Mouse (Mus musculus) CH12.LX (cell line): ENCODE data around the gene Samd10.

Experiments used
- CTCF ChIP-seq, 2 experiments: IDR thresholded peaks in 1 of 2; conservative IDR thresholded peaks in 1 of 2; 2 replicates each; pipeline ENCODE4 v1.5.1; 2011 to 2012; ENCODE audit warnings: low read depth in 2 of 2, low read length in 2 of 2, improper control_type of control experiment in 1 of 2, inconsistent platforms in 1 of 2, mild to moderate bottlenecking in 1 of 2, moderate library complexity in 1 of 2
- ELF1 ChIP-seq: IDR thresholded peaks from 2 replicates; pipeline ENCODE4 v1.6.1; 2014; ENCODE audit warnings: low read depth, mild to moderate bottlenecking, inconsistent platforms, low read length, improper control_type of control experiment
- MXI1 ChIP-seq: IDR thresholded peaks from 2 replicates; pipeline ENCODE4 v1.6.1; 2011; ENCODE audit warnings: mild to moderate bottlenecking, low read depth, low read length, improper control_type of control experiment
- NELFE ChIP-seq: IDR thresholded peaks from 2 replicates; pipeline ENCODE4 v1.6.1; 2011; ENCODE audit warnings: low read depth, low read length, improper control_type of control experiment
- POLR2A ChIP-seq: IDR thresholded peaks from 2 replicates; pipeline ENCODE4 v1.6.1; 2011; ENCODE audit warnings: low read depth, mild to moderate bottlenecking, improper control_type of control experiment, low read length
- SIN3A ChIP-seq: IDR thresholded peaks from 2 replicates; pipeline ENCODE4 v1.6.1; 2012; ENCODE audit warnings: low read length, improper control_type of control experiment, inconsistent platforms
- USF1 ChIP-seq: IDR thresholded peaks from 2 replicates; pipeline ENCODE4 v1.6.1; 2014; ENCODE audit warnings: low read depth, mild to moderate bottlenecking, inconsistent platforms, low read length, improper control_type of control experiment

DNA sequence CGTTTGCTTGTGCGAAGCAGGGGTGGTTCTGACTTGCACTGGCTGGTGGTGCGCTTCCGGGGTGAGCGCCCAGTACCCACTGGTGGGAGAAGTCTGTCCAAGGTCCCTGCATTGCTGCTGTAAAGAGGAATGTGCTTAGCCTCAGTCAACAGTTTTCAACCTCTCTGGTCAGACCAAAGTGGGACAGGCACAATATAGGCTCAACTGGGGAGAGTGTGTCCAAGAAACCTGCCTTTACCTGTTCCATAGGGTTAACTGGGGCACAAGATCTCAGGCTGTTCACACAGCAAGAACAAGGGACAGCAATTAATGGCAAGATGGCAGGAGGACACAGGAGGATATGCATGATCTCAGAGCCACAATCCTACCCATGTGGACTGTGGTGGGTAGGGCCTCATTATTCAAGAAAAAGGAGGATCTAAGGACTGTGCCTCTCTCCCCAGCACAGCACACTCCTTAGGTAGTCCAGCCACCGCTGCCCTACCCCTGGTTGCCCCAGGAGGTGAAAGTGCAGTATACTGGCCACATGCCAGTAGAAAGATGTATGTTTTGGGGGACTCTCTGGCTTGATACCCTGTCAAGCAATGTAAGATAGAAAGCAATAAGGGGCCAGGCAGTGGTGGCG lies 24.0 kb downstream of the Samd10 start:
- TF ChIP-seq USF1 = no peak
- no peak for TF ChIP-seq MXI1
- TF ChIP-seq NELFE = no peak
- TF ChIP-seq SIN3A = no peak
- TF ChIP-seq POLR2A = no peak
- TF ChIP-seq CTCF (conservative IDR thresholded peaks at IDR 0.05 in 1 of 2, IDR thresholded peaks at IDR 0.05 in 1 of 2; ENCODE audit: low read depth in 2 of 2, low read length in 2 of 2) = no peak
- TF ChIP-seq ELF1 = no peak
